In the genomic region with DNA sequence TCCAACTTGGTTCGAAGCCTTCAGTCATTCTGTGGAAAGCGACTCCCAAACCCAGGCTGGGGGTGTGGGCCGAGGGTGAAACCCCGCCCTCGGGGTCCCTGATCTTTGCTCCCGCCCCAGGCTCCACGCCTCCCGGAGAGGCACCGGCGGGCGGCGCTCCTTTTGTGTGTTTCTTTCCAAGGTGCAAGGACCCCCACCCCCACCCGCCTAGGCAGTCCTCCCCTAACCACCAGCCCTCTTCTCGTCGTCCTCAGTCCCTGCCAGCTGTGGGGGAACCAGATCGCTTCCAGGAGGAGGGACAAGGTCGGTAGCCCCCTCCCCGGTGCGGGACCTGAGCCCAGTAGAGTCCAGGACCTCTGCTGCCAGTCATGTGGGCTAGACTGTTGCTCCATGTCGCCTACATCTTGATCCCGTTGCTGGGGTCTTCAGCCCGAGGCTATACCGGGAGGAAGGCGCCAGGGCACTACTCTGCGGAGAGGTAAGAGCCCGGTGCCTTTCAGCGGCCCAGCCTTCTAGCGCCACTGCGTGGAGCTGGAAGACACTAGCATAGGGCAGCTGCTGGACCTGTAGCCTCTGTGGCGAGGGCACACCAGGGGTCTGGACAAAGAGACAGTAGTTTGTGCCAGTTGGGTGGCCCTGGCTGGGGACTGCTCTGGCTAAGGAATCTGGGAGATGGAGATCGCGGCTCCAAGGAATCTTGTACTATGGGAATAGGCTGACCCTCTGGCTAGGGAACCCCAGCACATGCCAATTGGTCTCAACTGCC, we compare ENCODE assay signal across 8 mouse cellular contexts. TPM values are rescaled to one million over a fixed set of nuclear protein-coding genes. Genes with fewer than 3 reads are reported as not detected.
DNase-seq lines count a peak whose midpoint lies in the region; ATAC-seq and TF ChIP-seq lines count a peak whose summit lies in the region.

A gene (plus strand): TSS at position 108 of the 766 bp plus-strand sequence.

- no peak for TF ChIP-seq EP300 in liver, postnatal 0 days (IDR thresholded peaks at IDR 0.05; ENCODE audit: low read depth)

- H3K27ac ChIP-seq in forebrain, embryonic 10.5 days: peak within 1 kb of the TSS; percentile 69
- peak within 1 kb of the TSS; percentile 91 for H3K27ac ChIP-seq in liver, postnatal 0 days (ENCODE audit: low read depth)
- no peak within 1 kb of the TSS for H3K27ac ChIP-seq in olfactory bulb, adult 2 months (ENCODE audit: insufficient read depth, low read depth, low read length)

- TF ChIP-seq POLR2A in olfactory bulb, adult 2 months (IDR thresholded peaks at IDR 0.05; ENCODE audit: insufficient read depth, low read depth, low read length): no peak

- H3K4me2 ChIP-seq in liver, postnatal 0 days (ENCODE audit: low read depth, low read length): peak within 1 kb of the TSS; percentile 73

- H3K4me1 ChIP-seq in forebrain, embryonic 10.5 days: peaks cover 19% of the 10 kb centered on the region
- H3K4me1 ChIP-seq in liver, postnatal 0 days (ENCODE audit: insufficient read depth): peaks cover 23% of the 10 kb centered on the region
- peaks cover 14% of the 10 kb centered on the region for H3K4me1 ChIP-seq in olfactory bulb, adult 2 months (ENCODE audit: control insufficient read depth, insufficient read depth, low read length)

- DNase-seq in Muller cell, postnatal 12 days (ENCODE audit: inconsistent ontology term): peak; percentile 46
- peak; percentile 24 for DNase-seq in c-Kit-negative CD71-positive TER-119-positive erythroid progenitor cells, embryonic 14.5 days (ENCODE audit: low read depth, low spot score)
- peak; percentile 63 for DNase-seq in forebrain, embryonic 10.5 days (ENCODE audit: extremely low spot score, low spot score)
- peak; percentile 57 for DNase-seq in heart, postnatal 4 days
- DNase-seq in large intestine, adult 2 months (ENCODE audit: low read depth, low spot score): peak; percentile 2
- peak; percentile 69 for DNase-seq in liver, postnatal 0 days
- peak; percentile 77 for DNase-seq in yolk sac, embryonic 10.5 days (ENCODE audit: low spot score)

- peaks cover 32% of the 10 kb centered on the region for H3K36me3 ChIP-seq in forebrain, embryonic 10.5 days (replicated peaks)
- H3K36me3 ChIP-seq in liver, postnatal 0 days (replicated peaks; ENCODE audit: insufficient read depth, low read length): peaks cover 11% of the 10 kb centered on the region

- 2% methylated on average over 32 of the region's 32 CpGs for WGBS in forebrain, embryonic 10.5 days
- WGBS in large intestine, adult 2 months: 2% methylated on average over 32 of the region's 32 CpGs
- WGBS in liver, postnatal 0 days (ENCODE audit: insufficient replicate concordance): 4% methylated on average over 32 of the region's 32 CpGs
- WGBS in olfactory bulb, adult 2 months: 2% methylated on average over 32 of the region's 32 CpGs

- peak within 1 kb of the TSS; percentile 76 for H3K9ac ChIP-seq in liver, postnatal 0 days (replicated peaks)

- H3K27me3 ChIP-seq in forebrain, embryonic 10.5 days (ENCODE audit: poor library complexity, severe bottlenecking): peaks cover 25% of the 10 kb centered on the region
- H3K27me3 ChIP-seq in liver, postnatal 0 days (ENCODE audit: insufficient read depth, low read length): no peaks in the 10 kb centered on the region

- H3K4me3 ChIP-seq in forebrain, embryonic 10.5 days: peak within 1 kb of the TSS; percentile 50
- peak within 1 kb of the TSS; percentile 59 for H3K4me3 ChIP-seq in liver, postnatal 0 days (ENCODE audit: low read depth, low read length)
- peak within 1 kb of the TSS; percentile 52 for H3K4me3 ChIP-seq in olfactory bulb, adult 2 months (ENCODE audit: insufficient read depth, low read depth, low read length)

- ATAC-seq in liver, postnatal 0 days: peak; percentile 78

- no peaks in the 10 kb centered on the region for H3K9me3 ChIP-seq in forebrain, embryonic 10.5 days
- no peaks in the 10 kb centered on the region for H3K9me3 ChIP-seq in liver, postnatal 0 days (ENCODE audit: low read length)

- peak; percentile 66 for TF ChIP-seq CTCF in liver, postnatal 0 days (IDR thresholded peaks at IDR 0.05; ENCODE audit: low read depth)
- no peak for TF ChIP-seq CTCF in olfactory bulb, adult 2 months (IDR thresholded peaks at IDR 0.05; ENCODE audit: insufficient read depth, low read depth, low read length)

RNA-seq across cellular contexts. Expression of the gene that starts here (rescaled TPM):
- 0.38 and 0.85 TPM in 2 replicates for polyA plus RNA-seq in forebrain, embryonic 10.5 days (2016; fragmentation: Nextera tagmentation; extraction: Ambion mirVana)
- total RNA-seq in heart, postnatal 4 days (2021): under 1 TPM; 0.38 to 0.47 TPM
- 1.3 and 6.0 TPM in 2 replicates for polyA plus RNA-seq in large intestine, adult 2 months (2012; rRNA removed)
- polyA plus RNA-seq in liver, postnatal 0 days (2015; fragmentation: Nextera tagmentation; extraction: Ambion mirVana): 18.2 and 19.9 TPM in 2 replicates
- not detected in 2 replicates for polyA plus RNA-seq in olfactory bulb, adult 2 months (2012; ENCODE audit: insufficient read depth, insufficient read length, low replicate concordance, missing spikeins)

Comparison
In these comparisons a context has a peak if more than half of its experiments do, and no peak if none do; other contexts are left out.
1. Peak in DNase-seq, H3K4me3 ChIP-seq and H3K27ac ChIP-seq in forebrain, embryonic 10.5 days; RNA of the gene not detected or under 1 TPM.
2. Peak in DNase-seq in heart, postnatal 4 days; RNA of the gene not detected or under 1 TPM.
3. DNase-seq: peak in every context shown above with its lines; median percentile 77 in yolk sac, embryonic 10.5 days; 69 in liver, postnatal 0 days; 63 in forebrain, embryonic 10.5 days; 57 in heart, postnatal 4 days; 46 in Muller cell, postnatal 12 days; 24 in c-Kit-negative CD71-positive TER-119-positive erythroid progenitor cells, embryonic 14.5 days; 2 in large intestine, adult 2 months.